Mouse (Mus musculus) G1E (cell line): ENCODE results near the gene Hes1. TPM values are rescaled to one million over a fixed set of nuclear protein-coding genes. Genes with fewer than 3 reads are reported as not detected.

Experiments
- ATAC-seq: 2 replicates; pipeline ENCODE4 v1.8.0; 2016; ENCODE audit warnings: mild to moderate bottlenecking; ENCODE audit not compliant: insufficient number of reproducible peaks, poor library complexity, low FRiP score, severe bottlenecking; ENCODE audit errors: extremely low read depth
- DNase-seq: peaks from one replicate; pipeline ENCODE4 v3.0.0; 2012; ENCODE audit warnings: low spot score
- H3K27me3 ChIP-seq: 2 replicates; pipeline ENCODE4 v1.6.1; 2012; ENCODE audit warnings: mild to moderate bottlenecking, low read length, inconsistent platforms; ENCODE audit not compliant: insufficient read depth
- H3K36me3 ChIP-seq: replicated peaks from 2 replicates; pipeline ENCODE3; 2012; ENCODE audit warnings: mild to moderate bottlenecking, inconsistent platforms
- H3K4me1 ChIP-seq: 2 replicates; pipeline ENCODE4 v1.6.1; 2012; ENCODE audit warnings: low read depth, low read length, inconsistent platforms, mixed read lengths; ENCODE audit not compliant: insufficient read depth
- H3K4me3 ChIP-seq: 2 replicates; pipeline ENCODE4 v1.5.1; 2012; ENCODE audit warnings: low read depth, mild to moderate bottlenecking, inconsistent platforms, low read length, moderate library complexity, mixed read lengths
- H3K9me3 ChIP-seq: replicated peaks from 2 replicates; pipeline ENCODE4 v1.6.1; 2012; ENCODE audit warnings: inconsistent platforms
- CTCF ChIP-seq: IDR thresholded peaks from 2 replicates; pipeline ENCODE4 v1.5.1; 2012; ENCODE audit warnings: low read depth, low read length, inconsistent platforms, mixed read lengths
- GATA1 ChIP-seq: IDR thresholded peaks from 2 replicates; pipeline ENCODE4 v1.6.1; 2012; ENCODE audit warnings: borderline replicate concordance, low read length, inconsistent platforms, mixed read lengths
- GATA2 ChIP-seq: IDR thresholded peaks from 2 replicates; pipeline ENCODE4 v1.6.1; 2012; ENCODE audit warnings: low read depth, low read length, inconsistent platforms, borderline replicate concordance
- POLR2AphosphoS5 ChIP-seq: IDR thresholded peaks from 2 replicates; pipeline ENCODE4 v1.6.1; 2012; ENCODE audit warnings: low read depth, low read length, inconsistent platforms; ENCODE audit not compliant: insufficient replicate concordance
- TAL1 ChIP-seq: conservative IDR thresholded peaks from 2 replicates; pipeline ENCODE4 v1.6.1; 2012; ENCODE audit warnings: low read depth, low read length, inconsistent platforms, mixed read lengths
- polyA plus RNA-seq: library from polyadenylated mRNA; stranded (reverse); fragments of >175 nt; gene quantifications from 2 replicates; pipeline ENCODE4 v1.2.3, GENCODE M21; 2012
- total RNA-seq, 2 experiments: library from RNA; stranded (forward) in 1 of 2; stranded (reverse) in 1 of 2; fragments of 200-1000 nt in 1 of 2; fragments of >200 nt in 1 of 2; fragmentation: Nextera tagmentation in 1 of 2; gene quantifications; 2 replicates each; pipeline ENCODE4 v1.2.3; 2014 to 2017

Gene Hes1
- total and polyA plus RNA-seq, 3 experiments = 56.9 to 80.7 (median 58.2) TPM

DNA sequence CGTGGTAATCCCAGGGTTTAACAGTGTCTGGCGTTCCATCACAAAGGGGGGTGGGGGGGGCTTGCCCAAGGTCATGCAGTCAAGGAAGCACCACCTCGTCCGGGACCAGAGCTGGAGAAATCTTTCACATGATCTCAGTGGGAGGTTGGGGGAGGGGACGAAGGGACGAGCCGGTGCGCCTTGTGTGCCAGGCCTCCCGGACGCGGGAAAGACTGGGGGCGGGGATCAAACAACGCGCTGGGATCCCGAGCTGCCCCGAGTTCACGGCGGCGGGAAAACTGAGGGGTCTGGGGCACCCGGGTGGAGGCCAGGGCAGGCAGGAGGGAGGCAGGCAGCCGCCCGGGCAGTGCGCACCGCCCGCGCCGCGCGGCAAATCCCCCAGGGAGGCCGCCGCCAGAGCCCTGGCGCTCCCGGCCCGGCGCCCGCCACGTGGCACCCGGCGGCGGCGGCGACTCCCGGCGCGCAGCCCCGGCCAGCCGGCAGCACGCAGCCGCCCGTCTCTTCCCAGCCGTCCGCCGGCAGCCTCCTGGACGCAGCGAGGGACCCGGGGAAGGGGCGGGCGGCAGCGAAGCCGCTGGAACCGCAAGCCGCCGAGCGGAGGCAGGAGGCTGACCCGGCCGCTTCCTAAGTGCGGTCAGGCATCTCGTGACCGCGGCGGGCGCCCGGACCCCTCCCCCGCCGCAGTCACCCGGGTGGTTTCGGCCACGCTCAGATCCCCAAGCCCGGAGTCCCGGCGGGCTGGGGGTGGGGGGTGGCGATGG, 883 bp upstream of the Hes1 start:
- DNase-seq = peak; percentile 77
- Histone ChIP-seq H3K4me1 (peaks cover 78% of the 10 kb centered on the region), H3K9me3 (no peaks in the 10 kb centered on the region), H3K27me3 (peaks cover 28% of the 10 kb centered on the region), H3K36me3 (peaks cover 13% of the 10 kb centered on the region), H3K4me3 (peak overlapping the region; percentile 74)
- no peak for TF ChIP-seq CTCF
- ATAC-seq = no peak

DNA sequence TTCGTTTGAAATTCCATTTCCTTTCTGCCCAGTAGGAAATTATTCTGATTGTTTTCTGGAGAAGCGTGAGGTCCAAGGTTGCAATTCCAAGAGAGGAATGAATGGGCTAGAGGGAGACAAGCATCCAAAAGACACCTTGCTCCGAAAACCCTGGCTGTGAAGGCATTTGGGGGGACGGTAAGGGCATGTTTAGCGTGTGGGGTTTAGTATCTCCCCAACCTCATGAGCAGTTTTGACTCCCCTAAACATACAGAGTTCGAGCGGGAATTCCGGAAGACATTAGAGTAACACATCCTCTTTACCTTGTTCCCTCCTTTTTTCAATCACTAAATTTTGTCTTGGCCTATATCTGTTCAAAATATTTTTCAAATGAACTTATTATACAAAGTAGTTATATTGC, 429 bp downstream of the Hes1 start:
- Histone ChIP-seq H3K9me3 (no peaks in the 10 kb centered on the region), H3K36me3 (peaks cover 13% of the 10 kb centered on the region), H3K4me1 (peaks cover 83% of the 10 kb centered on the region), H3K27me3 (peaks cover 19% of the 10 kb centered on the region), H3K4me3 (peak overlapping the region; percentile 74)
- TF ChIP-seq POLR2AphosphoS5 = no peak
- DNase-seq (no peak), ATAC-seq (no peak)

DNA sequence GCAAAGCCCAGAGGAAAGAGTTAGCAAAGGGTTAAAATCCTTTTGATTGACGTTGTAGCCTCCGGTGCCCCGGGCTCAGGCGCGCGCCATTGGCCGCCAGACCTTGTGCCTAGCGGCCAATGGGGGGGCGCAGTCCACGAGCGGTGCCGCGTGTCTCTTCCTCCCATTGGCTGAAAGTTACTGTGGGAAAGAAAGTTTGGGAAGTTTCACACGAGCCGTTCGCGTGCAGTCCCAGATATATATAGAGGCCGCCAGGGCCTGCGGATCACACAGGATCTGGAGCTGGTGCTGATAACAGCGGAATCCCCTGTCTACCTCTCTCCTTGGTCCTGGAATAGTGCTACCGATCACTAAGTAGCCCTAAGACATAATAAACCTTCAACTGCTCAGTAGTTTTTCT, 893 bp downstream of the Hes1 start:
- H3K4me1 ChIP-seq = peaks cover 86% of the 10 kb centered on the region

DNA sequence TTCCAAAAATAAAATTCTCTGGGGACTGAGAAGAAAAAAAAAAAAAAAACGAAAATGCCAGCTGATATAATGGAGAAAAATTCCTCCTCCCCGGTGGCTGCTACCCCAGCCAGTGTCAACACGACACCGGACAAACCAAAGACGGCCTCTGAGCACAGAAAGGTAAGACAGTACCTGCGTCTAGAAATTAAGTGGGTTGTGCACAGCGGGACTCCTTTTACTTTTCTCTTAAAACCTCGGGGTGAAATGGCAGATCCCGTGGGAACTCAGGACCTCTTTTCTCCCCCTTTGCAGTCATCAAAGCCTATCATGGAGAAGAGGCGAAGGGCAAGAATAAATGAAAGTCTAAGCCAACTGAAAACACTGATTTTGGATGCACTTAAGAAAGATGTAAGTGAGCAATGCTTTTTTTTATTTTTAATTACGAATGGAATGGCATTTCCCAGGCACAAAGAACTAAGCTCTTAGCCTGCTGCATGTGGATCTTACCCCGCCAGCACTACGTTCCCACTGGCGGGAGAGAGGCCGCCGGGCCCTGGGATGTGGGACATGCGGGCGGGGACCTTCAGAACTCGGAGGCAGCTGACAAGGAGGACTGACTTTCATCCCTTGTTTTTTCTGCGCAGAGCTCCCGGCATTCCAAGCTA, 1.5 kb downstream of the Hes1 start:
- no peak for TF ChIP-seq CTCF
- TF ChIP-seq GATA2 = no peak
- no peak; the same call in 1 of the 2 replicates for TF ChIP-seq POLR2AphosphoS5
- no peak for TF ChIP-seq TAL1
- no peak for TF ChIP-seq GATA1
- no peaks in the 10 kb centered on the region for H3K9me3 ChIP-seq
- no peak for DNase-seq
- peaks cover 13% of the 10 kb centered on the region for H3K36me3 ChIP-seq
- H3K4me3 ChIP-seq = peak overlapping the region; percentile 74
- H3K27me3 ChIP-seq = peaks cover 11% of the 10 kb centered on the region
- peaks cover 84% of the 10 kb centered on the region for H3K4me1 ChIP-seq
- no peak for ATAC-seq

More for the DNA sequence above, 893 bp downstream of the Hes1 start:
- Histone ChIP-seq H3K4me3 (peak overlapping the region; percentile 74), H3K27me3 (peaks cover 16% of the 10 kb centered on the region), H3K9me3 (no peaks in the 10 kb centered on the region), H3K36me3 (peaks cover 13% of the 10 kb centered on the region)
- peak; percentile 91 for DNase-seq
- TF ChIP-seq POLR2AphosphoS5 = peak; percentile 83; the same call in 1 of the 2 replicates
- no peak for TF ChIP-seq CTCF
- no peak for TF ChIP-seq GATA1
- peak; percentile 61 for ATAC-seq

DNA sequence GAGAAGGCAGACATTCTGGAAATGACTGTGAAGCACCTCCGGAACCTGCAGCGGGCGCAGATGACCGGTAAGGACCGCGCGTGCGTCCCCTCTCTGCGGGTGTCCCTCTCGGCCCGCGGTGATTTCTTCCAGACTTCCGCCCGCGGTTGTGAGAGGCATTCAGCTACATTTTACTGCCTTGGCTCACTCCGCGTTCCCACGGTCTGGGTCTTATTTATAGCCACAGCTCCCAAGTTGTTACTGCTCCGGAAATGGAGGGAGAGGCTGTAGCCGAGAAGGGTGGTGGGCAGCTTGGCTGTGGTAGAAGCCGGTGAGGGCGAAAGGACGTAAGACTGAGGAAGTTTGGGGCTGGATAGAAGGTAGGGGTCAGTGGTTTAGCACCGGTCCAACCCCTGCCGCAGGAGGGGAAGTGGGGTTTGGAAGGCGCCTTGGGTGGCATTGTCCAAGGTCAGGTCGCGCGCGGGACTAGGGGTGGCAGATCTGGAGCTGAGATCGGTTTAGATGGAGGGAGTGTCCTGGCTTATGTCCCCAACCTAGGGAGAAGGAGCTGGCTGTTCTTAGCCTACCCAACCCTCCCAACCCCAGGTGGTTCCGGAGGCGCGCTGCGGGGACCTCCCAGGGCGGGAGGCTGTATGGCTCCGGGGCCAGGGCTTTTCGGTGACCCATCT, 2.1 kb downstream of the Hes1 start:
- Histone ChIP-seq H3K27me3 (peaks cover 7% of the 10 kb centered on the region; the same call in 1 of the 2 replicates), H3K9me3 (no peaks in the 10 kb centered on the region), H3K4me1 (peaks cover 84% of the 10 kb centered on the region), H3K4me3 (peak overlapping the region; percentile 74), H3K36me3 (peaks cover 13% of the 10 kb centered on the region)
- DNase-seq (no peak), ATAC-seq (no peak)
- TF ChIP-seq POLR2AphosphoS5 (no peak), GATA1 (no peak), GATA2 (no peak), CTCF (no peak), TAL1 (no peak)

DNA sequence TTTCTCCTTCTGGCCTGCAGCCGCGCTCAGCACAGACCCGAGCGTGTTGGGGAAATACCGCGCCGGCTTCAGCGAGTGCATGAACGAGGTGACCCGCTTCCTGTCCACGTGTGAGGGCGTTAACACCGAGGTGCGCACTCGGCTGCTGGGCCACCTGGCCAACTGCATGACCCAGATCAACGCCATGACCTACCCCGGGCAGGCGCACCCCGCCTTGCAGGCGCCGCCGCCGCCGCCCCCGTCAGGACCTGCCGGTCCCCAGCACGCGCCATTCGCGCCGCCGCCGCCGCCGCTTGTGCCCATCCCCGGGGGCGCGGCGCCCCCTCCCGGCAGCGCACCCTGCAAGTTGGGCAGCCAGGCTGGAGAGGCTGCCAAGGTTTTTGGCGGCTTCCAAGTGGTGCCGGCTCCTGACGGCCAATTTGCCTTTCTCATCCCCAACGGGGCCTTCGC, 2.7 kb downstream of the Hes1 start:
- H3K4me1 ChIP-seq = peaks cover 82% of the 10 kb centered on the region
- TF ChIP-seq GATA1 (no peak), GATA2 (no peak), POLR2AphosphoS5 (no peak)

More for the DNA sequence above, 2.7 kb downstream of the Hes1 start:
- no peak for ATAC-seq
- peak; percentile 53 for DNase-seq
- H3K9me3 ChIP-seq = no peaks in the 10 kb centered on the region
- peaks cover 7% of the 10 kb centered on the region; the same call in 1 of the 2 replicates for H3K27me3 ChIP-seq
- peaks cover 13% of the 10 kb centered on the region for H3K36me3 ChIP-seq
- peak overlapping the region; percentile 74 for H3K4me3 ChIP-seq
